Mouse (Mus musculus) thymus, adult 2 months (tissue): ENCODE results near the gene Vmn1r101.
"Not testable (repeated sequence)": the region's sequence is repeated elsewhere in the genome, so short reads cannot be mapped to it uniquely, and the experiment has no call there.

Experiments used
- CTCF ChIP-seq: fragments of 200-500 bp; IDR thresholded peaks from 2 replicates; pipeline ENCODE4 v1.5.1; 2012; ENCODE audit warnings: mild to moderate bottlenecking, control low read depth, low read length, moderate library complexity, borderline replicate concordance; ENCODE audit not compliant: control insufficient read depth, poor library complexity, insufficient read depth; ENCODE audit errors: extremely low read depth
- POLR2A ChIP-seq: fragments of 200-500 bp; IDR thresholded peaks from 2 replicates; pipeline ENCODE4 v1.6.1; 2012; ENCODE audit warnings: mild to moderate bottlenecking, low read length, control low read depth, moderate library complexity; ENCODE audit not compliant: control insufficient read depth, poor library complexity, insufficient read depth; ENCODE audit errors: extremely low read depth

- TF ChIP-seq POLR2A, CTCF: not testable (repeated sequence)
Observed at GRCm38 (mm10) chr7:20417642-20418041, 24.8 kb downstream of the Vmn1r101 start, which contains the start of gene Vmn1r100.
